Mouse (Mus musculus) lung, postnatal 0 days (tissue): Measurements from ENCODE around the gene Kcna4. TPM values are rescaled to one million over a fixed set of nuclear protein-coding genes. Genes with fewer than 3 reads are reported as not detected.

ENCODE experiments used
- ATAC-seq: fragments of 200-750 bp; cut with Nextera tagmentation; 2 replicates; pipeline ENCODE4 v1.8.0; 2017; ENCODE audit warnings: moderate library complexity
- DNase-seq: peaks from one replicate; pipeline ENCODE4 v3.0.0-alpha.2; 2016; ENCODE audit warnings: low spot score
- H3K27ac ChIP-seq: fragments of 300-500 bp; sonication (generic); 2 replicates; pipeline ENCODE4 v1.5.1; 2014; ENCODE audit warnings: antibody characterized with exemption, mild to moderate bottlenecking, low read length, mixed read lengths
- H3K27me3 ChIP-seq: fragments of 300-500 bp; sonication (generic); replicated peaks from 2 replicates; pipeline ENCODE4 v1.6.1; 2014; ENCODE audit warnings: low read length, mixed read lengths; ENCODE audit not compliant: insufficient read depth
- H3K36me3 ChIP-seq: fragments of 300-500 bp; sonication (generic); 2 replicates; pipeline ENCODE4 v1.6.1; 2014; ENCODE audit warnings: low read length, mixed read lengths; ENCODE audit not compliant: insufficient read depth
- H3K4me1 ChIP-seq: fragments of 300-500 bp; sonication (generic); 2 replicates; pipeline ENCODE4 v1.6.1; 2014; ENCODE audit warnings: antibody characterized with exemption, low read depth, low read length, mixed read lengths; ENCODE audit not compliant: insufficient read depth
- H3K4me2 ChIP-seq: fragments of 300-500 bp; sonication (generic); replicated peaks from 2 replicates; pipeline ENCODE4 v1.6.1; 2014; ENCODE audit warnings: low read depth, mild to moderate bottlenecking, low read length, moderate library complexity, mixed read lengths
- H3K4me3 ChIP-seq: fragments of 300-500 bp; sonication (generic); 2 replicates; pipeline ENCODE4 v1.5.1; 2014; ENCODE audit warnings: low read depth, low read length
- H3K9ac ChIP-seq: fragments of 300-500 bp; sonication (generic); replicated peaks from 2 replicates; pipeline ENCODE4 v1.6.1; 2014; ENCODE audit warnings: low read depth, mild to moderate bottlenecking
- H3K9me3 ChIP-seq: fragments of 300-500 bp; sonication (generic); 2 replicates; pipeline ENCODE4 v1.6.1; 2016; ENCODE audit warnings: low read length, mixed read lengths
- CTCF ChIP-seq: IDR thresholded peaks from 2 replicates; pipeline ENCODE4 v1.5.1; 2016; ENCODE audit warnings: antibody characterized with exemption, mild to moderate bottlenecking
- EP300 ChIP-seq: IDR thresholded peaks from 2 replicates; pipeline ENCODE4 v1.6.1; 2016; ENCODE audit warnings: antibody characterized with exemption, mild to moderate bottlenecking, control low read depth
- WGBS: fragments of 180-500 bp; shearing (Covaris S2); extraction: QIAGEN DNeasy Blood & Tissue Kit; methylation state at CpG from one replicate; pipeline ENCODE4 v1.1.7; 2014; 5-methylcytosine and 5-hydroxymethylcytosine counted together
- polyA plus RNA-seq: library from polyadenylated mRNA; unstranded; fragments of >200 nt; fragmentation: Nextera tagmentation; extraction: Ambion mirVana; gene quantifications from 2 replicates; pipeline ENCODE4 v1.2.1, GENCODE M21; 2015

The Kcna4 gene
- polyA plus RNA-seq, 1 experiment from 2014 or later = 0.25 TPM

DNA sequence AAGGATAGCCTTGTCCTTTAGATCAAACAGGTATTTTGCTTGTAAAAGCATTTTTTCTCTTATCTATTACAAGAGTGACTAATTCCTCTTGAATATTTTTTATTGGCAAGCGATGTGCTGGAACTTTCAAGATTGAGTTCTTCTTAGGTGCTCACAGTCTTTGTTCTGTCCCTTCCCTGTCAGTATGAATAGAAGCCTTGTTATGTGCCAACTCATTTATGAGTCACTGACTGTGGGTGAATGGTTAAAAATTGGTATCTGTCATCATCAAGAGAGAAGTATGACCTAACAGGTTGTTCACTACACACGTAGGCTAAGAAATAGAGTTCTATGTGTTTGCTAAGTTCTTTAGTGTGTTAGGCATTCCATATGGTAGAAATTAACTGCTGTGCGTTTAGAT, 50.9 kb downstream of the Kcna4 start:
- TF ChIP-seq CTCF (no peak), EP300 (no peak)
- Histone ChIP-seq H3K4me1 (no peaks in the 10 kb centered on the region), H3K4me2 (no peak overlapping the region), H3K27ac (no peak overlapping the region), H3K9ac (no peak overlapping the region), H3K4me3 (no peak overlapping the region), H3K9me3 (no peaks in the 10 kb centered on the region), H3K36me3 (no peaks in the 10 kb centered on the region), H3K27me3 (no peaks in the 10 kb centered on the region)
- ATAC-seq (no peak), DNase-seq (no peak)
- WGBS = 60% methylated on average over 3 of the region's 3 CpGs

DNA sequence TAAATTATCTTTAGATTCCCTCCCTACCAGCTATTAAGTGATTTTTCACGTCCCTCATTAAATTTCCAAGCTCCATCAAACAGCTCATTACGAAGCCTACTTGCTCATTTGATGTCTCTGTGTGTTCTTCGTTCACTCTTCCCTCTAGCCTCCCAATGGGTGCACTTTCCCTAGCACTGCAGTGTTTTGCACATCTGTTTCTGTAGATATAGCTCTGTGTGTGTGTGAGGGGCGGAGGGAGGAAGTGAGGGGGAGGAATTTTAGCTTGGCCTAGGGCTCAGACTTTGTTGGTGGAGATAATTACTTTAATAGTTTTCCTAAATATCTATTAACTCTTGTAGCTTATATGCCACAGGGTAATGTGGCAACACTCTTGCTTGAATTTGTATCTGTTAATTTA, 54.4 kb downstream of the Kcna4 start:
- H3K4me3 ChIP-seq = no peak overlapping the region
- no peak overlapping the region for H3K9ac ChIP-seq
- no peak for ATAC-seq
- no peak overlapping the region for H3K27ac ChIP-seq
- DNase-seq = no peak
- TF ChIP-seq CTCF = no peak
- no peak for TF ChIP-seq EP300
- H3K27me3 ChIP-seq = no peaks in the 10 kb centered on the region
- no peaks in the 10 kb centered on the region for H3K4me1 ChIP-seq
- 70% methylated on average over 4 of the region's 4 CpGs for WGBS
- H3K36me3 ChIP-seq = no peaks in the 10 kb centered on the region
- H3K4me2 ChIP-seq = no peak overlapping the region
- H3K9me3 ChIP-seq = no peaks in the 10 kb centered on the region

DNA sequence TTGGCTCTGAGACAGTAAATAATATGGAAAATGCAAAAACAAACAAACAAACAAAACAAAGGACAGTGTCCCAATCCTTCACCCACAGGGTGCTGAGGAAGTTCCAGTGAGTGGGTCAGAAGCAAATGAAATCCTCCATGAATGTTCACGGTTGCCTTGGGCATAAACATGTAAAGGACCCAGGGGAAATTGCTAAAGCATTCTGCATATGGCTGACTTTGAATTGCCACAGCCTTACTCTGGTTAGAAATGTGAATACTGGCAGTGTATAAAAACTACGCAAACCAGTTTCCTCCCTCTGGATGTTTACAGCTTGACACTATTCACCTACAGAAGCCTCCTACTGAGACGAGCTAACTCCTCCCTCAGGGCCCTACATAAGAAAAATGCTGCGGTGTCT, 54.9 kb downstream of the Kcna4 start:
- TF ChIP-seq EP300 (no peak), CTCF (no peak)
- H3K36me3 ChIP-seq = no peaks in the 10 kb centered on the region
- 71% methylated on average over 4 of the region's 4 CpGs for WGBS
- H3K4me1 ChIP-seq = no peaks in the 10 kb centered on the region
- H3K9ac ChIP-seq = no peak overlapping the region
- no peak overlapping the region for H3K4me3 ChIP-seq
- ATAC-seq (no peak), DNase-seq (no peak)
- H3K4me2 ChIP-seq = no peak overlapping the region
- no peak overlapping the region for H3K27ac ChIP-seq
- H3K9me3 ChIP-seq = no peaks in the 10 kb centered on the region
- no peaks in the 10 kb centered on the region for H3K27me3 ChIP-seq

Other genes starting within 250 kb of the Kcna4 start
- not detected in 2 replicates for gene Fshb, start 231.0 kb upstream of the Kcna4 start, polyA plus RNA-seq